Mouse (Mus musculus) liver, embryonic 14.5 days (tissue): ENCODE measurements around the gene Cct8l1. TPM values are rescaled to one million over a fixed set of nuclear protein-coding genes. Genes with fewer than 3 reads are reported as not detected.

Experiments
- ATAC-seq: fragments of 200-750 bp; cut with Nextera tagmentation; 2 replicates; pipeline ENCODE4 v1.8.0; 2017; ENCODE audit warnings: moderate number of reproducible peaks, mild to moderate bottlenecking, moderate library complexity; ENCODE audit not compliant: insufficient read depth
- DNase-seq, 3 experiments: peaks; one replicate each; pipeline ENCODE4 v3.0.0-alpha.2; 2012 to 2013; ENCODE audit warnings: low read depth in 3 of 3, low spot score in 3 of 3
- H3K27ac ChIP-seq: fragments of 300-500 bp; sonication (generic); 2 replicates; pipeline ENCODE4 v1.5.1; 2014; ENCODE audit warnings: moderate library complexity, mild to moderate bottlenecking, control low read depth, inconsistent platforms
- H3K27me3 ChIP-seq: fragments of 300-500 bp; sonication (generic); 2 replicates; pipeline ENCODE4 v1.6.1; 2014; ENCODE audit warnings: mild to moderate bottlenecking, low read length, moderate library complexity; ENCODE audit not compliant: control insufficient read depth, insufficient read depth
- H3K36me3 ChIP-seq: fragments of 300-500 bp; sonication (generic); replicated peaks from 2 replicates; pipeline ENCODE4 v1.6.1; 2014; ENCODE audit warnings: low read depth; ENCODE audit not compliant: control insufficient read depth, insufficient read depth
- H3K4me1 ChIP-seq, 2 experiments: fragments of 200-500 bp in 1 of 2; fragments of 300-500 bp in 1 of 2; sonication (generic) in 1 of 2; replicated peaks; 2 replicates each; pipeline ENCODE4 v1.6.1; 2012 to 2014; ENCODE audit warnings: antibody characterized with exemption in 1 of 2, inconsistent platforms in 1 of 2, low read length in 1 of 2; ENCODE audit not compliant: control insufficient read depth in 2 of 2, insufficient read depth in 2 of 2
- H3K4me2 ChIP-seq: fragments of 300-500 bp; sonication (generic); 2 replicates; pipeline ENCODE4 v1.6.1; 2014; ENCODE audit warnings: low read depth, mild to moderate bottlenecking, control low read depth, moderate library complexity
- H3K4me3 ChIP-seq, 2 experiments: fragments of 200-500 bp in 1 of 2; fragments of 300-500 bp in 1 of 2; sonication (generic) in 1 of 2; 2 replicates each; pipeline ENCODE4 v1.5.1; 2012 to 2014; ENCODE audit warnings: low read depth in 2 of 2, low read length in 2 of 2, mild to moderate bottlenecking in 2 of 2, control low read depth in 1 of 2, inconsistent platforms in 1 of 2, moderate library complexity in 1 of 2; ENCODE audit not compliant: insufficient read depth in 1 of 2
- H3K9ac ChIP-seq: fragments of 300-500 bp; sonication (generic); replicated peaks from 2 replicates; pipeline ENCODE4 v1.6.1; 2014; ENCODE audit warnings: mild to moderate bottlenecking, control low read depth, moderate library complexity
- H3K9me3 ChIP-seq: fragments of 300-500 bp; sonication (generic); 2 replicates; pipeline ENCODE4 v1.6.1; 2016; ENCODE audit warnings: low read length, mixed read lengths; ENCODE audit not compliant: control insufficient read depth
- CTCF ChIP-seq: IDR thresholded peaks from 2 replicates; pipeline ENCODE4 v1.5.1; 2016; ENCODE audit warnings: antibody characterized with exemption, low read depth, control low read depth
- EP300 ChIP-seq: IDR thresholded peaks from 2 replicates; pipeline ENCODE4 v1.6.1; 2016; ENCODE audit warnings: antibody characterized with exemption, low read depth
- WGBS: fragments of 180-500 bp; shearing (Covaris S2); extraction: QIAGEN DNeasy Blood & Tissue Kit; methylation state at CpG from one replicate; pipeline ENCODE4 v1.1.7; 2014; ENCODE audit not compliant: insufficient replicate concordance; 5-methylcytosine and 5-hydroxymethylcytosine counted together
- polyA plus RNA-seq, 2 experiments: library from polyadenylated mRNA; depleted of rRNA in 1 of 2; stranded (reverse) in 1 of 2; unstranded in 1 of 2; fragments of >200 nt; fragmentation: Nextera tagmentation in 1 of 2; extraction: Ambion mirVana in 1 of 2; gene quantifications; 2 replicates each; pipeline versions ENCODE4 v1.2.1 to v1.2.3; 2012 to 2014

The Cct8l1 gene
- polyA plus RNA-seq, 2 experiments: not detected

- Histone ChIP-seq H3K4me2 (no peak overlapping the region), H3K36me3 (no peaks in the 10 kb centered on the region), H3K9ac (no peak overlapping the region), H3K4me1 (peaks cover 0 to 5% of the 10 kb centered on the region in 2 experiments; a peak in 3 of 4 replicates), H3K27me3 (no peaks in the 10 kb centered on the region), H3K4me3 (no peak overlapping the region), H3K9me3 (no peaks in the 10 kb centered on the region), H3K27ac (no peak overlapping the region)
- WGBS: 69% methylated on average over 3 of the region's 3 CpGs
- ATAC-seq (no peak), DNase-seq (no peak)
- no peak for TF ChIP-seq EP300
- TF ChIP-seq CTCF: no peak
Measured at GRCm38 (mm10) chr5:25540921-25541320, 25.1 kb downstream of the Cct8l1 start.

- H3K4me2 ChIP-seq: no peak overlapping the region
- no peaks in the 10 kb centered on the region for H3K9me3 ChIP-seq
- no peak overlapping the region for H3K4me3 ChIP-seq
- H3K27me3 ChIP-seq: no peaks in the 10 kb centered on the region
- H3K9ac ChIP-seq: no peak overlapping the region
- WGBS: 58% methylated on average over 2 of the region's 2 CpGs
- no peaks in the 10 kb centered on the region for H3K36me3 ChIP-seq
- H3K27ac ChIP-seq: no peak overlapping the region
- TF ChIP-seq CTCF: no peak
- TF ChIP-seq EP300: no peak
- ATAC-seq: no peak
- DNase-seq: no peak
- H3K4me1 ChIP-seq: peaks cover 0 to 5% of the 10 kb centered on the region in 2 experiments; a peak in 3 of 4 replicates
Measured at GRCm38 (mm10) chr5:25541661-25542060, 25.8 kb downstream of the Cct8l1 start.

GRCm38 (mm10) chr5:25544061-25544460 lies 28.2 kb downstream of the Cct8l1 start:
- TF ChIP-seq EP300 (no peak), CTCF (no peak)
- DNase-seq: no peak
- H3K4me1 ChIP-seq: no peaks in the 10 kb centered on the region
- 80% methylated on average over 3 of the region's 3 CpGs for WGBS
- H3K9me3 ChIP-seq: no peaks in the 10 kb centered on the region
- H3K4me3 ChIP-seq: no peak overlapping the region
- no peak overlapping the region for H3K4me2 ChIP-seq
- no peak for ATAC-seq
- no peak overlapping the region for H3K27ac ChIP-seq
- no peaks in the 10 kb centered on the region for H3K27me3 ChIP-seq
- H3K9ac ChIP-seq: no peak overlapping the region
- no peaks in the 10 kb centered on the region for H3K36me3 ChIP-seq

GRCm38 (mm10) chr5:25544566-25544965 lies 28.7 kb downstream of the Cct8l1 start:
- TF ChIP-seq EP300 (no peak), CTCF (no peak)
- no peaks in the 10 kb centered on the region for H3K4me1 ChIP-seq
- ATAC-seq: no peak
- H3K36me3 ChIP-seq: no peaks in the 10 kb centered on the region
- no peak overlapping the region for H3K9ac ChIP-seq
- H3K4me3 ChIP-seq: no peak overlapping the region
- H3K4me2 ChIP-seq: no peak overlapping the region
- no peak for DNase-seq
- no peaks in the 10 kb centered on the region for H3K27me3 ChIP-seq
- no peaks in the 10 kb centered on the region for H3K9me3 ChIP-seq
- H3K27ac ChIP-seq: no peak overlapping the region
- WGBS: 74% methylated on average over 5 of the region's 5 CpGs

GRCm38 (mm10) chr5:25546912-25547311 lies 31.0 kb downstream of the Cct8l1 start:
- 65% methylated on average over 2 of the region's 2 CpGs for WGBS
- H3K27ac ChIP-seq: no peak overlapping the region
- ATAC-seq: no peak
- no peaks in the 10 kb centered on the region for H3K27me3 ChIP-seq
- no peak for DNase-seq
- no peaks in the 10 kb centered on the region for H3K9me3 ChIP-seq
- no peak overlapping the region for H3K4me2 ChIP-seq
- no peak overlapping the region for H3K9ac ChIP-seq
- no peaks in the 10 kb centered on the region for H3K36me3 ChIP-seq
- TF ChIP-seq EP300 (no peak), CTCF (no peak)
- no peak overlapping the region for H3K4me3 ChIP-seq
- H3K4me1 ChIP-seq: no peaks in the 10 kb centered on the region

- H3K36me3 ChIP-seq: no peaks in the 10 kb centered on the region
- DNase-seq (no peak), ATAC-seq (no peak)
- no peak overlapping the region for H3K4me2 ChIP-seq
- no peak overlapping the region for H3K4me3 ChIP-seq
- no peaks in the 10 kb centered on the region for H3K4me1 ChIP-seq
- no peak overlapping the region for H3K9ac ChIP-seq
- 67% methylated on average over 1 of the region's 1 CpGs for WGBS
- no peaks in the 10 kb centered on the region for H3K27me3 ChIP-seq
- H3K9me3 ChIP-seq: no peaks in the 10 kb centered on the region
- H3K27ac ChIP-seq: no peak overlapping the region
- TF ChIP-seq CTCF (no peak), EP300 (no peak)
Measured at GRCm38 (mm10) chr5:25550912-25551311, 35.0 kb downstream of the Cct8l1 start.
